Mouse (Mus musculus) gonadal fat pad, adult 2 months (tissue): Measurements from ENCODE around the gene Fkbp15. TPM values are rescaled to one million over a fixed set of nuclear protein-coding genes. Genes with fewer than 3 reads are reported as not detected.
A peak's percentile ranks its signal among the peaks of the same experiment; 100 is the strongest.

Experiments
- DNase-seq: peaks from one replicate; pipeline ENCODE4 v3.0.0-alpha.2; 2012; ENCODE audit warnings: low read depth
- polyA plus RNA-seq: library from polyadenylated mRNA; depleted of rRNA; stranded (reverse); fragments of >200 nt; gene quantifications from 2 replicates; pipeline ENCODE4 v1.2.3, GENCODE M21; 2012; rRNA removed

Fkbp15 gene
- polyA plus RNA-seq = 32.3 and 37.8 TPM in 2 replicates

GRCm38 (mm10) chr4:62360088-62360804 is at the start of gene Fkbp15, which contains the start of gene Slc31a1:
Fkbp15 (minus strand) TSS chr4:62360548.
Slc31a1 (plus strand) TSS chr4:62360727.
- DNase-seq = peak; percentile 83

DNA sequence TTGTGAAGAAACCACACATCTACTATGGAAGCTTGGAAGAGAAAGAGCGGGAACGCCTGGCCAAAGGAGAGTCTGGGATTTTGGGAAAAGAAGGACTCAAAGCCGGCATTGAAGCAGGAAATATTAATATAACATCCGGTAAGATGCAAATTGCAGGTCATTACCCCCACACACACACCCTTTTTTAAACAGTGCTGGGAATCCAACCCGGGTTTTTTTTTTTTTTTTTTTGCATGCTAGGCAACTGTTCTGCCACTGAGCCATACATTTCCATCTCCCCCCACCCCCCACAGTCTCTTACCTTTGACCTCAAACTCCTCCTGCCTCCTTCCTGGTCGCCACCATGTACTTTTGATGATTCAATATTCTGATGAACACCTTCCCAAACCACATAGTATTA is 49.3 kb upstream of the Fkbp15 start:
- DNase-seq = no peak

DNA sequence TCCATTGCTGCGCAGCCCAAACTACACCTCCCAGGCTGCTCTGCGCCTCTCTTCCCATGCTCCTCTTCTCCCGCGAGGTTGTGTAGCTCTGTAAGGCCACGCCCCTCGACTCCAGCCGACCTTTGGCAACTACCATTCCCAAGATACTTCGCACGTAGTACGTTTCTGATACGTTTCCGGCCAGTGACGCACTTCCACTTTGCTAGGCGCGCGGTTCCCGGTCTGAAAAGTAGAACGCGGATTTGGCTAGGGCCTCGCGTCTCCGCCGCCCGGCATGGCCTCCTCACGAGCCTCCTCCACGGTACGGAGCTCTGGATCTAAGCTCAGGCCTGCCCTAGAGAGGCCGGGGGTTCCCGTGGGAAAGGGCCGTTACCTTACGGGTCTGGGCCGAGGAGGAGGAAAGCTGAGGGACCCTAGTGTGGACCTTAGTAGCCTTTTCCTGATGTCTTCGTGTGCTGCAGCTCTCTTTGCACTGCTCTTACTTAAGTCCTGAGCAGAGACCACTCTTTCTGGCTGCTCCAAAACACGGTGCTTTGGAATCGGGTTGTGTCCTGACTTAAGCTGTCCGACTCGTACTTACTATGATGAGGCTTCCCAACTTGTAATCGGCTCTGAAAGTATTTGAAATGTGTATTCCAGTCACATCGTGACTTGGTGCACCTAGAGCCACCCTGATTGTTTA is 48.4 kb upstream of the Fkbp15 start, which contains the start of the genes Cdc26 and Prpf4:
Cdc26 (minus strand) TSS at position 42 of the 682 bp plus-strand sequence.
Prpf4 (plus strand) TSS at position 197 of the 682 bp plus-strand sequence.
- DNase-seq = peak; percentile 89

DNA sequence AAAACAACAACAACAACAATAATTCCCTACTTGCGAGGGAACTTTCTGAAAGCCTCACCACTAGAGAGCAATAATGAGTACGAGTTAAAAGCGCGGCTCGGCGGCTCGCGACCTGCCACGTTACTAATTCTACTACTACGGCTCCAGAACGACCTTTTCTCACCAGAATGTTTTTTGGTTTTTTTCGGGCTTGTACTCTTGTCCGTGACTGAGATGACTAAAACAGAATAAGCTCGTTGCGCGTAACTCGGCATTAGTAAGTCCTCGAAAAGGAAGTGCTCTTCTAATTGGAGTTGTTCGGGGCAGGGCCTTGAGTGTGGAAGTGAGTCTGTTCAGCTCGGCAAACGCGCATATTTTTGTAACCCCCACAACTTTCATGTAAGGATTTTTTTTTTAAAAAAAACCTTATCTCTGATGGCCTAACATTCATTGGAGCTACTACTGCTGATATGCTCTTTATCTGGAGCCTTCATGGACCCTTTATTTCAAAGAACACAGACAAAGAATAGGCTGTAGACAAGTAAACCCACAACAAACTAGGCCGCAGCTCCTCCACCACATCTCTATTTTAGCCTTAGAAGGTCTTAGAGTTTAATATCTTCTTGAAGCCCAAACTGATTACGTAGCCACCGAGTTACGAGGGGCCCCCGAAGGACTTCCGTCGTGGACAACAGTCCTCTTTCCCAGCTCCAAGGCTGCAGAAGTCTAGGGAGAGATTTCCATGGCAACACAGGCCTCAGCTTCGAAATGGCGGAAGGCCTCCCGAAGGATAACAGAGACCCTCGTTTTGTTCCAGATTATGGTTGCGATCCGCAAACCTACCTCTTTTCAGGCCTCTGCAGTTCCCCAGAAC is 47.6 kb upstream of the Fkbp15 start:
- DNase-seq = no peak

DNA sequence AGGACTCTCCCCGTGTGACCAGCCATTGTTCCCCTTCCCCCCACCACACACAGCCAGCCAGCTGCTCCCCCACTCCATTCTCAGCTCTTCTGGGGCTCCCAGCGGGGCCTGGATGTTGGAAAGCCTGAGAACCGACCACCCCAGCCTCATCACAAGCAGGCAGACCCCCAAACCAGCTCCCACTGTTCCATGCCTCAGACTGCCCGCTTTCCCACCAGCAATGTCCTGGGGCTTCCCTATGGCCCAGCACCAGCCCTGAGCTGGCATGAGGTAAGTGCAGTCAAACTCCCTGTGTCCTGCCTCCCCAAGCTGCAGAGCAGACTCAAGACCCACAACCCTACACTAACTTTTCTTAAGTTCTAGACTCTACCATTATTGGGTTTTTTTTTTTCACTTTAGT is 45.8 kb upstream of the Fkbp15 start:
- no peak for DNase-seq

GRCm38 (mm10) chr4:62398956-62399355 is 38.6 kb upstream of the Fkbp15 start:
- no peak for DNase-seq

DNA sequence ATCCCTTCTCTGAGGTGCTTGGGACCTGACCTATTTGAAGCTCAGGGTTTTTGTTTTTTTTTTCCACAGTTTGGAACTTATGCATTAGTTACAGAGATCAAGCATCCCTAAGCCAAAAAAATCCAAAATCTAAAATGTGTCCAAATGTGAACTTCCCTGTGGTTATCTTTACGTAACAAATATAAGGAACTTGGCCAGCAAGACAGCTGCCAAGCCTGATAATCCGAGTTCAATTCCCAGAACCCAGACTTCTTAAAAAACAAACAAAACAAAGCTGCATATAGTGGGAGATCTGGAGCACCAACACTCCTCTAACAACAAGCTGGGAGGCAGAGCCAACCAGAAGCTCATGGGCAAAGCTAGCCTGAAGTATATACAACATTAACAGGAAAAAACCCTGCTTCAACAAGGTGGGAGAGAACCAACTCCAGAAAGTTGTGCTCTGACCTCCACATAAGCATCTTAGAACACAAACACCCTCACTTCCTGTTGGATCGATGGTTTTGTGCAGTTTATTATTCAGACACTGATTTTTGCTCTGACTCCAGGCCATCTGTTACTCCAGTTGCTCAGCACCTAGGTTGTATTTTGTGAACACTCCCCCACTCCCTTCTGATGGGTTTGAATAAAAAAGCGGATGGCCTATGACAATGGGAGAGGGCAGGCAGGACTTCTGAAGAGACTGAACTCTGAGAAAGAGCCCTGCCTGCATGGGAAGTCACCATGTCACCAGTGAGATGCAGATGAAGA is 37.4 kb upstream of the Fkbp15 start:
- no peak for DNase-seq

- DNase-seq = no peak
Observed at GRCm38 (mm10) chr4:62395806-62396205, 35.5 kb upstream of the Fkbp15 start.

- DNase-seq = no peak
Observed at GRCm38 (mm10) chr4:62393459-62393858, 33.1 kb upstream of the Fkbp15 start.

DNA sequence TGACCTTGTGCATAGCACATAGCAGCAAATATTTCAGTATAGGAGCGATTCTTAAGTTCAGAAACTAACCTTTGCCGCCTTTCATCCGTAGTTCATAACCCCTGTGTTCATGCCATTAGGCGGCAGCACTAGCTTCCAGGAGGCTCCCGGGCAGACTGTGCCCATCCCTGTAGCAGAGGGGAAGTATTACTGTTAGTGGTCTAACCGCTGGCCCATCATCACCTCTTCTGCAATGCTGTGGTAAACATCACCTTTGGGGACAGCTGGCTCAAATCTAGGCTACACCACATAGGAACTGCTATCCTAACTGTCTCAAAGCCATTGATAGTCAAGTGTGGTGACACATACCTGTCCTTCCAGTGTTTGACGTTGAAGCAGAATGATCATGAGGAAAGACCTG is 31.5 kb upstream of the Fkbp15 start:
- DNase-seq = no peak

DNA sequence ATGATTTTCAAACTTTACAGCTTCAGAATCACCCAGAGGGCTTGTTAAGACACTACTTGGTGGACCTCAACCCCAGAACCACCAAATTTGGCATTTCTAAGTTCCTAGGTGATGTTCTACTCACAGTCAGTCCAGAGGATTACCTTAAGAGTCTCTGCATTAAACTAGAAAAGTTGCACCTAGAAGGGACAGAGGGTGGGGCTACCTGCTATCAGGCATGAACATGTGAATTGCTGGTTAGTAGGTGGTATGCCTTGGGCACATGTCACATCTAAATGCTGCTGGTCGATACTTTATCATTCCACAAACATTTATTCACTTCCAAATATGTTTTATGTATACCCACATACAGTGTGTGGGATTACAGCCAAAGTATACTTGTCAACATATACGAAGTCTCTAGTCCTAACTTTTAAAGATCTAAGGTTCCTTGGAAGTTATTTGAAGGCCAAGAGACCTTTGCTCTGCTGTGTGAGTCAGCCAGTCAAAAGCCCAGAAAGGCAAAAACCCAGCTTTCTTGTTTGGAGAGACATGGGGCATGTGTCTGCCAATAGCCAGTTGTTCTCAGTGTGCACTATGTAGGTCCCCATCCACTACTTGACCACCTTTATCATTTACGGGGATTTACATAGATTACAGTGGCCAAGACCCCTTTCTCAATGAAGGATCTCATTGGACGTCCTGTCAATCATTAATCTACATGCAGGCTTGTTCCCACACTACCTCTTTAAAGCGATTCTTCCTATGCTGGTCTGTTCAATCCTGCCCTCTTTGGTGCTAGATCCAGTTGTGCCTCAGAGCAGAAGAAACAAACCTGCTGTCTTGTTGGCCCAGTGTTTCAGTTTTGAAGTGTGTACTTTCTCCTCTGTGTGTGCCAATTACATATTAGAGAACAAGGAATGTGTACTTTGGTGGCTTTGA is 29.5 kb upstream of the Fkbp15 start:
- DNase-seq = no peak

GRCm38 (mm10) chr4:62385439-62385838 is 25.1 kb upstream of the Fkbp15 start:
- no peak for DNase-seq

DNA sequence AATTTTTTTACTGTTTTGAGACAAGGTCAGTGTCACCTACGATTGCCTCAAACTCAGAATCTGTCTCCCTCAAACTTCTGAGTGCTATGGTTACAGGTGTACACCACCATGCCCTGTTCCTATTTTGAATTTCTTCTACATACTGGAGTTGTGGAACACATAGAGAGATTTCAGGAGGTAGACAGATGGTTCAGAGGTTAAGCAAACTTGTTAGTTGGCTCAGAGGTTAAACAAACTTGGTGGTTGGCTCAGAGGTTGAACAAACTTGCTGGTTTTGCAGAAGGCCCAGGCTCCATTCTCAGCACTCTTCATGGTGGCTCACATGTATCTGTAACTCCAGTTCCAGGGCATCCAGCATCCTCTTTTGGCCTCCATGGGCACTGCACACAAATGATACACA is 23.8 kb upstream of the Fkbp15 start:
- no peak for DNase-seq

DNA sequence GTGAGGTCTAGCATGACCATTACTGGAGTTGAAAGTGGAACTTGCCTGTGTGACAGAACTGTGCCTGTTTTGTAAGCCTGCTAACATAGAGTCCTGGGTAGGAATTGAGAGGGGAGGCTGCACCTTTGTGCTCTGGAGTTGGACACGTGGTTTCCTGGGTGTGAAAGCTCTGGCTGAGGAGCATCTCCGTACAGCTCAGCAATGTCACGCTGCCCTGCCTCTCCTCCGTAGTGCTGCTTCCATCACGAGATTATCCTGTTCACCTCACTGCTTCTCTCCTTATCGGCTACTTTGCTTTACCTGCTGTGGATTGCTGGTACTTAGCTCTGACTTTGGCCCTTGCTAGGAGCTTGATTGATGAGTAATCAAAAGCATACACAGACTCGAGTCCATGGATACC is 23.4 kb upstream of the Fkbp15 start:
- no peak for DNase-seq

- DNase-seq = no peak
Observed at GRCm38 (mm10) chr4:62383207-62383606, 22.9 kb upstream of the Fkbp15 start.

DNA sequence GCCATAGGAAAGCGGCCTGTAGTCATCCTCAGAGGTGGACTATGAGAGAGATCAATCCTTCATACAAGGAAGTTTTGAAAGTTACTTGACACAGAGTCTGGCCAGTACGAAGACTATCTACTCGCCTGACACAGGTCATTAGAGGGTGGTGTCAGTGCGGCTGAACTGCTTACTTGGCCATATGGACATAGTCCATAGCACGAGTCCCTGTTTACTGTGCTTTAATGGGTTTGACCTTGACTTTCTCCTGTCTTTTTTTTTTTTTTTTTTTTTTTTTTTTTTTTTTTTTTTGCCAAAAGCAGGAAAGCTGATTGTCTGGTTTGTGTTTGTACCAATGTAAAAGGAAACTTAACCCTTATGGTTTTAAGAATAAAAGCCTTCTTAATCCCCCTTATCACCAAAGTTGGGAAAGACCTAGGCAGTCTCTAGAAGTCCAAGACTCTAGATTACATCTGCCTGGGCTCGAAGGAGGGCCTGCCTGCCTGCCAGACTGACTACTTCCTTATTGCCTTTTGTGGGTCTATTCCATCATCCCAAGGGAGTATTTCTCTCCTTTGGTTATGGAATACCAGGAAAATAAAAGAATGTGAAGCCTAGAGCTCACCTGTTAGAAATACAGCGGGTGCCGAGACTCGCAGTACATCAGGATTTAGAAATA is 19.5 kb upstream of the Fkbp15 start:
- DNase-seq = no peak

- DNase-seq = peak; percentile 87
Observed at GRCm38 (mm10) chr4:62376123-62376522, 15.8 kb upstream of the Fkbp15 start.

DNA sequence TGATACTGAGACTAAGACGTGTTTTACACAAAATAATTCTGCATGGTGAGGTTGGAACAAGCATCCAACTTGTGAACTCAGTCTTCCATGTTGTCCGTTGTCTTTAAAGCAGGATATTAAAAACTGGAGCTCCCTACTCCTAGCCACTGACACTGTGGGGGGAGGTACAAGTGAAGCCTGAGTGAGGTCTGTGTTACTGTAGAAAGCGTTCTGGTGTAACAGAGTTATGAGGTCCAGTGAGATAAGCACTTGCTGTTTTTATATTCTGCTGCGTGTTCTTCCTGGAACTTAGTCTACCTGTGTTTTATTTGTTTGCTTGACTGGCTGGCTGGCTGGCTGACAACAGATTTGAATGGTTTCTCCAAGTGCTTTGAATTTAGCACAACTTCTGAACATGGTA is 14.0 kb upstream of the Fkbp15 start:
- no peak for DNase-seq

GRCm38 (mm10) chr4:62373668-62374067 is 13.3 kb upstream of the Fkbp15 start:
- DNase-seq = no peak
